Mouse (Mus musculus): ENCODE data around the gene Mrnip. TPM values are rescaled to one million over a fixed set of nuclear protein-coding genes. Genes with fewer than 3 reads are reported as not detected.
A peak's percentile ranks its signal among the peaks of the same experiment; 100 is the strongest.

The Mrnip gene
- polyA plus RNA-seq, 1 experiment from 2014 or later: 39.2 TPM

GRCm38 (mm10) chr11:50214631-50215030, 40.4 kb downstream of the Mrnip start:
- WGBS: 95% methylated on average over 6 of the region's 6 CpGs
- no peak overlapping the region for H3K27ac ChIP-seq (ENCODE audit: low read length)
- H3K4me2 ChIP-seq (ENCODE audit: low read length): no peak overlapping the region
- H3K9me3 ChIP-seq (replicated peaks; ENCODE audit: control insufficient read depth, low read length, poor library complexity, severe bottlenecking): no peaks in the 10 kb centered on the region
- peaks cover 11% of the 10 kb centered on the region for H3K4me1 ChIP-seq (ENCODE audit: control insufficient read depth, insufficient read depth, low read length)
- H3K4me3 ChIP-seq (ENCODE audit: low read depth, low read length): no peak overlapping the region
- ATAC-seq: no peak
- no peaks in the 10 kb centered on the region for H3K36me3 ChIP-seq (ENCODE audit: control insufficient read depth, insufficient read depth, low read length)
- no peaks in the 10 kb centered on the region for H3K27me3 ChIP-seq (ENCODE audit: control insufficient read depth, insufficient read depth, low read depth, low read length)
- no peak overlapping the region for H3K9ac ChIP-seq (ENCODE audit: low read depth, low read length)

- Histone ChIP-seq H3K4me1 (ENCODE audit: control insufficient read depth, insufficient read depth, low read length) (peaks cover 11% of the 10 kb centered on the region), H3K36me3 (ENCODE audit: control insufficient read depth, insufficient read depth, low read length) (no peaks in the 10 kb centered on the region), H3K27me3 (ENCODE audit: control insufficient read depth, insufficient read depth, low read depth, low read length) (no peaks in the 10 kb centered on the region), H3K4me3 (ENCODE audit: low read depth, low read length) (no peak overlapping the region), H3K27ac (ENCODE audit: low read length) (0 out of 2 replicates have a peak overlapping the region, but pooled peaks have one; percentile 4), H3K9ac (ENCODE audit: low read depth, low read length) (no peak overlapping the region), H3K9me3 (replicated peaks; ENCODE audit: control insufficient read depth, low read length, poor library complexity, severe bottlenecking) (no peaks in the 10 kb centered on the region), H3K4me2 (ENCODE audit: low read length) (peak overlapping the region; percentile 20; the same call in 1 of the 2 replicates)
- no peak for ATAC-seq
- WGBS: 27% methylated on average over 9 of the region's 9 CpGs
Measured at GRCm38 (mm10) chr11:50215633-50216032, 41.4 kb downstream of the Mrnip start.

GRCm38 (mm10) chr11:50216724-50217366, 42.6 kb downstream of the Mrnip start:
- Histone ChIP-seq H3K27me3 (ENCODE audit: control insufficient read depth, insufficient read depth, low read depth, low read length) (no peaks in the 10 kb centered on the region), H3K4me3 (ENCODE audit: low read depth, low read length) (no peak overlapping the region), H3K36me3 (ENCODE audit: control insufficient read depth, insufficient read depth, low read length) (no peaks in the 10 kb centered on the region), H3K4me2 (ENCODE audit: low read length) (no peak overlapping the region), H3K9ac (ENCODE audit: low read depth, low read length) (no peak overlapping the region), H3K27ac (ENCODE audit: low read length) (no peak overlapping the region), H3K4me1 (ENCODE audit: control insufficient read depth, insufficient read depth, low read length) (0 out of 2 replicates have a peak, but pooled peaks cover 2% of the 10 kb centered on the region), H3K9me3 (replicated peaks; ENCODE audit: control insufficient read depth, low read length, poor library complexity, severe bottlenecking) (no peaks in the 10 kb centered on the region)
- 76% methylated on average over 4 of the region's 4 CpGs for WGBS
- ATAC-seq: no peak

- no peak for ATAC-seq
- H3K9me3 ChIP-seq (replicated peaks; ENCODE audit: control insufficient read depth, low read length, poor library complexity, severe bottlenecking): no peaks in the 10 kb centered on the region
- H3K4me1 ChIP-seq (ENCODE audit: control insufficient read depth, insufficient read depth, low read length): peaks cover 4% of the 10 kb centered on the region
- H3K9ac ChIP-seq (ENCODE audit: low read depth, low read length): 0 out of 2 replicates have a peak overlapping the region, but pooled peaks have one; percentile 21
- no peak overlapping the region for H3K27ac ChIP-seq (ENCODE audit: low read length)
- no peaks in the 10 kb centered on the region for H3K27me3 ChIP-seq (ENCODE audit: control insufficient read depth, insufficient read depth, low read depth, low read length)
- no peak overlapping the region for H3K4me2 ChIP-seq (ENCODE audit: low read length)
- WGBS: 74% methylated on average over 4 of the region's 4 CpGs
- H3K4me3 ChIP-seq (ENCODE audit: low read depth, low read length): no peak overlapping the region
- no peaks in the 10 kb centered on the region for H3K36me3 ChIP-seq (ENCODE audit: control insufficient read depth, insufficient read depth, low read length)
Measured at GRCm38 (mm10) chr11:50217811-50218210, 43.6 kb downstream of the Mrnip start.

- Histone ChIP-seq H3K4me3 (ENCODE audit: low read depth, low read length) (no peak overlapping the region), H3K27ac (ENCODE audit: low read length) (no peak overlapping the region), H3K9ac (ENCODE audit: low read depth, low read length) (no peak overlapping the region), H3K36me3 (ENCODE audit: control insufficient read depth, insufficient read depth, low read length) (no peaks in the 10 kb centered on the region), H3K9me3 (replicated peaks; ENCODE audit: control insufficient read depth, low read length, poor library complexity, severe bottlenecking) (no peaks in the 10 kb centered on the region), H3K4me2 (ENCODE audit: low read length) (no peak overlapping the region), H3K4me1 (ENCODE audit: control insufficient read depth, insufficient read depth, low read length) (peaks cover 12% of the 10 kb centered on the region), H3K27me3 (ENCODE audit: control insufficient read depth, insufficient read depth, low read depth, low read length) (no peaks in the 10 kb centered on the region)
- WGBS: 44% methylated on average over 2 of the region's 2 CpGs
- ATAC-seq: no peak
Measured at GRCm38 (mm10) chr11:50219833-50220232, 45.6 kb downstream of the Mrnip start.

- H3K27me3 ChIP-seq (ENCODE audit: control insufficient read depth, insufficient read depth, low read depth, low read length): no peaks in the 10 kb centered on the region
- peaks cover 31% of the 10 kb centered on the region for H3K4me1 ChIP-seq (ENCODE audit: control insufficient read depth, insufficient read depth, low read length)
- peak overlapping the region; percentile 99; the same call in 1 of the 2 replicates for H3K4me2 ChIP-seq (ENCODE audit: low read length)
- H3K36me3 ChIP-seq (ENCODE audit: control insufficient read depth, insufficient read depth, low read length): no peaks in the 10 kb centered on the region
- H3K27ac ChIP-seq (ENCODE audit: low read length): no peak overlapping the region
- H3K9me3 ChIP-seq (replicated peaks; ENCODE audit: control insufficient read depth, low read length, poor library complexity, severe bottlenecking): no peaks in the 10 kb centered on the region
- no peak overlapping the region for H3K4me3 ChIP-seq (ENCODE audit: low read depth, low read length)
- no peak for ATAC-seq
- no peak overlapping the region; the same call in 1 of the 2 replicates for H3K9ac ChIP-seq (ENCODE audit: low read depth, low read length)
- 49% methylated on average over 7 of the region's 7 CpGs for WGBS
Measured at GRCm38 (mm10) chr11:50222559-50223276, 48.5 kb downstream of the Mrnip start.

- WGBS: 3% methylated on average over 17 of the region's 17 CpGs
- H3K36me3 ChIP-seq (ENCODE audit: control insufficient read depth, insufficient read depth, low read length): no peaks in the 10 kb centered on the region
- H3K27ac ChIP-seq (ENCODE audit: low read length): peak overlapping the region; percentile 94
- peak; percentile 25; the same call in 1 of the 2 replicates for ATAC-seq
- no peaks in the 10 kb centered on the region for H3K27me3 ChIP-seq (ENCODE audit: control insufficient read depth, insufficient read depth, low read depth, low read length)
- peaks cover 36% of the 10 kb centered on the region for H3K4me1 ChIP-seq (ENCODE audit: control insufficient read depth, insufficient read depth, low read length)
- no peaks in the 10 kb centered on the region for H3K9me3 ChIP-seq (replicated peaks; ENCODE audit: control insufficient read depth, low read length, poor library complexity, severe bottlenecking)
- H3K4me3 ChIP-seq (ENCODE audit: low read depth, low read length): peak overlapping the region; percentile 83
- peak overlapping the region; percentile 99 for H3K4me2 ChIP-seq (ENCODE audit: low read length)
- H3K9ac ChIP-seq (ENCODE audit: low read depth, low read length): peak overlapping the region; percentile 96
Measured at GRCm38 (mm10) chr11:50223783-50224662, 49.8 kb downstream of the Mrnip start.

GRCm38 (mm10) chr11:50224671-50225530, 50.7 kb downstream of the Mrnip start:
- Histone ChIP-seq H3K4me1 (ENCODE audit: control insufficient read depth, insufficient read depth, low read length) (peaks cover 39% of the 10 kb centered on the region), H3K4me2 (ENCODE audit: low read length) (peak overlapping the region; percentile 99), H3K4me3 (ENCODE audit: low read depth, low read length) (peak overlapping the region; percentile 83), H3K9me3 (replicated peaks; ENCODE audit: control insufficient read depth, low read length, poor library complexity, severe bottlenecking) (no peaks in the 10 kb centered on the region), H3K27me3 (ENCODE audit: control insufficient read depth, insufficient read depth, low read depth, low read length) (no peaks in the 10 kb centered on the region), H3K27ac (ENCODE audit: low read length) (peak overlapping the region; percentile 94), H3K36me3 (ENCODE audit: control insufficient read depth, insufficient read depth, low read length) (no peaks in the 10 kb centered on the region), H3K9ac (ENCODE audit: low read depth, low read length) (peak overlapping the region; percentile 96)
- under 1% methylated on average over 68 of the region's 70 CpGs for WGBS
- peak; percentile 83 for ATAC-seq
